Mouse (Mus musculus) T-helper 17 cell (primary cell): ENCODE results near the gene Trib2.

Experiments
- in situ Hi-C, 2 experiments: fragments of 300-600 bp; cut with MboI, MseI; formaldehyde crosslinking; loops; 1 replicate in 1 of 2; 2 replicates in 1 of 2; pipeline ENCODE4 v1.15.1; 2025; ENCODE audit warnings: high pct_unique_total_duplicates in 2 of 2

The Trib2 gene

DNA sequence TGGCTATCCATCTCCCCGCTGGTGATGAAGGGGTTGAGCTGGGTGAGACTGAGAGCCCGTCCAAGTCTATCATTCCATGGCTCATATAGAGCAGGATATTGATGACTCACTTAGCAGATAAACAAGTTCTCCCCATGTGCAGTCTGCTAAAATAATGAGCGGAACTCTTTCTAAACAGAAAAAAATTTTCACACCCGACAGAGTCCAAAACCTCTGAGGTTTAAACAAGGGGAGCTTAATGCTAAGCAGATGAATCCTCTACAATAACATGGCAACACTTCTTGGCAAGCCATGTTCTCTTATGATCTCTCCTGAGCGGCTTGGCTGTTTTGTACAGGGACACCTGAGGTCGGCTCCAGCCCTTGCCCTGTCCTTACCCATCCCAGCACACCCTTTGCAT is 45.0 kb downstream of the Trib2 start:
- in situ Hi-C loops, result no loop called here

DNA sequence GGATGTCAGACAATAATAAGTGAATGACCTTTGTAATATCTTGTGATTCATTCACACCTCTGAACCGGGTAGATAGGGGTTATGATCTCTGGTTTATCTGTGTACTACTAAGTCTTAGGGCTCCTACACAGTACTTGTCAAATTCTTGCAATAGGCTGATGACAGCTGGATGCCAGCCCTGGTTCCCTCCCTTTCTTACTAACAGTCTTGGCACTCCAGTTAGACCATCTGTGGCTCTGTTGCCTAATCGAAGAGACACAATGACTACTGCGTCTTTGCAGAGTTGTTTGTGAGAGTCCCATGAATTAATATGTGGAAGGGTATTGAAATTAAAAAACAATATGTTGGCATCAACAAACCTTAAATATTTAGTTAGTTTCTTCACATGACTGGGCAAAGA is 48.2 kb downstream of the Trib2 start:
- in situ Hi-C loops, result no loop called here

DNA sequence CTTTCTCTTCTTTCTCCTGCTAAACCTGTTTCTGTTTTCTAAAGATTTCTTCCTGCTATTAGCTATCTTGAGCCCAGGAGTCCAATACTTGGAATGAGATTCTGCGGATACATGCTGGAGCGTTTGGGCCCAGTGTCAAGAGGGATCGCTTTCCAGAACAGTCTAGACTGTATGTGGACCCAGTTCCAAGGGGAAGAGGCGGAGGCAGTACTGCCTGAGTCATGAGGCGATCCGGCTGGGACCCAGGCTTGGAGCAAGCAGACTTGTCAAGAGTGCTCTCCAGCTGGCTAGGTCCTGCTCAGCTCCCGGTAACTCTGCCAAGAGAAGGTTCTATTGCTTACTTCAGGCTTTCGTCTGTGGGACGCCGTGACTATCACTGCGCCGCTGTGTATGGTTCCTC is 50.7 kb downstream of the Trib2 start:
- in situ Hi-C loops, result no loop called here

DNA sequence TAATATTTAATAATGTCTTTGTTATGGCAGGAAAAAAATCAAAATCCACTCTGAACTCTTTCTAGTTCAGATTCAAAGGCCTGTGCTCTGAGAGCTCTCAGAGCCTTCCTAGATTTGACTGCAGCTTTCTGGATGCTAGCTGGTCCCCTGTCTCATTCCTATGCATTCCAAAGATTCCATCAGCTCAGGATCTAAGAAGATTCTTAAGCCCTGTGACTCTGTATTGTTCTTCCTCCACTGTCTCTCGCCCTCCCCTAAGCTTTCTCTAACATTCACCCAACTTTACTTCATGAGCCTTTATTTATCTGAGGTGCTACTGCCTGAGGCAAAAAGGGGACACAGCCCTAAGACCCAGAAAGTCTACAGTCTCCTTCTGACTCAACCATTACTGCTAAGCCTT is 51.5 kb downstream of the Trib2 start:
- in situ Hi-C loops, result no loop called here

DNA sequence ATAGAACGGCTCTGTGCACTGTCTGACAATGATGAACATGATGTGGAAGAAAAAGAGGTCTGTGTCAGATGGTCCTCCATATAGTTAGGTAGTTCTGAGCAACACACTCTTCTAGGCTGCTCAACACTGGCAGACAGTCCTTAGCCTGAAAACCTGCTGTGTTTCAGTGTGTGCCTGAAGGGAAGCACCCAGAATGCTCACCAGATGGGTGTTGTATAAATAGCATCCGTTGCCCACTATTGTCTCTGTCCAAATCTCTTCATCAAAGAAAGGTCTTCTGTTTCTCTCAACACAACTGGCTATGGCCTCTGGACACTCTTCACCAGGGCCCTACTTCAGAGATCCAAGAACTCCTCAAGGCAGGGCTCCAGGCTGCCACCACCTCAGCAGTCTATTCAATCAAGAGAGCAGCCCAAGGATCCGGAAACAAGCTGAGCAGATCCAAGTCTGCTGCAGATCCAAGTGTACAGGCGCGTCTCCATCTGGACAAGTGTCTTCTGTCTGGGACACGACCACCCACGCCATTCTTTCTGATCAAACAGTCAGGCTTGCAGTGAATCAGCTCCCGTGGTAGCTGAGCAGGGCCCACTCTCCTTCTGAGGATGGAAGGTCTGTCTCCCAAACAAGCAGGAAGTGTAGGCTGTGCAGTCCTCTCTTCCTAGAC is 55.1 kb downstream of the Trib2 start:
- in situ Hi-C loops, result loop anchor here in 1 of 2 experiments (5.0 kb wide), 1 partner anchor 39 kb away; no protein-coding TSS in a partner anchor

DNA sequence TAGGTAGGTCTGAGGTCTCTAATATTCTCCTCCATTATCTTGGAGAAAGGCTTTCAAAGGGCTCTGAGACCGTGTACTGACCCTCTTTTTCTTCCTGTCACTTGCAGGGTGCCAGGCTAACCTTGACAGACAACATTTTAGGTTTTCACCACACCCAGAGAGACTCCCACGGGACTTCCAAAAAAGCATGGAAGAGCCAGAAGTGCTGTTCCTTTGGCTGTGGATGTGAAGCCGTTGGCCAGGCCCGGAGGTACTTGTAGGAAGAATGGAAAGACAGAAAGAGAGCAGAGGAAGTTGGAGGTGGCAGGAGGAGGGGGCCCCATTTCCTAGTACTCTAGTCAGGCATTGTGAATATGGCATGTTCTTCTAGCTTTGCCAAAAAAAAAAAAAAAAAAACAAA is 56.0 kb downstream of the Trib2 start:
- in situ Hi-C loops, result loop anchor here in 1 of 2 experiments (5.0 kb wide), 1 partner anchor 38 kb away; no protein-coding TSS in a partner anchor

DNA sequence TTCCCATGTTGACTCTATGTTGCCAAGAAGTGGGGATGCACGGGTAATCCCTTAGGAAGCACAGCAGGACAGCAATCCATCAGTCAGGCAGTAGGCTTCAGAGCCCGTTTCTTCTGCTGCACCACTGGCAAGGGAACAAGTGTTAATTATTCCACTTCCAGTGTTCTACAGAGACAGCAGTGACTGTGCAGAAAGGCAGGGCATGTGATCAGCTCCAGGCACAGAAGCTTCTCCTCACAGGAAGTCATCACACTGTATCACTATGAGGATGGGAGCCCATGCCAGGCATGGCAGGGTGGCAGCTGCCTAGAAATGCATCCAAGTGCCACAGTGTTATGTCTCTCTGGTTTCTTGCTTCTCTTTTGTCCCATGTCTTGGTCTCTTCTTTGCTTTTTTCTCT is 57.9 kb downstream of the Trib2 start:
- in situ Hi-C loops, result no loop called here

DNA sequence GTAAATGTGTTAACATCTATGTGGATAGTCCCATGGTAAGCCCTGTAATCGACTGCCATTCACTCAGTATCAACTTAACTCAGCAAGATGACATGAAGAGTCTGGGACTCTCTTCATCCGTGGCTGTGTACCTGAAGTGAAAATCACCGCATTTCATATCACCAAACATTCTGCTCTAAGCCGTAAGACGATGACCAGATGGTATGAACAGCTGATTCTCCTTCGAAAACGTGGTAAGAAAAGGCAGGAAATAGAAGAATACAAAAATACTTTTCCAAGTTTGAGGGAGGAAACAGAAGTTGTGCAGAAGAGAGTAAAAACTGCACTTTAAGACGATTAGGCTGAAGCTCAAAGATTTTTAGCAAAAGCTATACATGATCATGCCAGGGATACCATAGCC is 59.4 kb downstream of the Trib2 start:
- in situ Hi-C loops, result no loop called here

DNA sequence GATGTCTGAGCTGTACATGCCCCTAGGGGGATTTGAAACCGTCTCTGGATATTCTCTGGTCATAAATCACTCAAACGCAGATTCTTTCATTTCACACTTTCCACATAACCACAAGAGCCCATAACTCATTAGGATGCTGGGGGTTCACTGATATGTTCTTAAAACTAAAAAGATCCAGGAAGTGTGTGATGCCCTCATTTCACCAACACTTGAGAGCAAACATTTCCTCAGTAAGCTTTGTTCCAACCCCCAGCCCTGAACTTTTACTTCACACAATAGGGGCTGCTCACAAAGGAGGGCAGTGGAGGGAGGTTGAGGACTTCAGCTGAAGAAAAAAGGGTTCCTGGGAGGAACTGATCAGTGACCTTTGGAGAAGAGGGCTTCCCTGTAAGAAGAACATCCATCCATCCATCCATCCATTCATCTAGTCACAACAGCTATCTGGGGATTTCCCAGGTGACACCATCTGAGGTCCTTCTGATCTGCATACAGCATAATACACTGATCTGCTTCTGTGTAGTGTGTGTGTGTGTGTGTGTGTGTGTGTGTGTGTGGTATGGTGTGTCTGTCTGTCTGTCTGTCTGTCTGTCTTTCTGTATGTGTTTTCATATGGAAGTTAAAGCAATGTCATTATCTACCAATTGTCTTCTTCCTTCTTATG is 61.6 kb downstream of the Trib2 start:
- in situ Hi-C loops, result no loop called here

DNA sequence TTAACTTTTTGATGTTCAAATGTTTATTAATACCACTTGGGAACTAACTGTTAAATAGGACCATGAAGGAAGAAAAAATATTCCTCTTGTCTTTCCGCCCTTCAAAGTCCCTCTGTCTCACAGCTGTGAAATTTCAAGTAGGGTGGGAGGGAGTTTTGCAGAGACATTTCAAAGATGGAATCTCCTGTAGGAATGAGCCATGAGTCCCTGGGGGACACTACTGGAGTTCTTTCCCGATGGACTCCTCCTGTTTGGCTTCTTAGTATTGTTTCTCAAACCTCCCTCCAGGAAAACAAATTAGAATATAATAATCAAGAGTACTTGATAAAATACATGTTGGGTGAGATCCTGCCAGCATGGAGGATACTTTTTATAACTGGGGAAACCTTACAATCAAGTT is 62.1 kb downstream of the Trib2 start:
- in situ Hi-C loops, result no loop called here

DNA sequence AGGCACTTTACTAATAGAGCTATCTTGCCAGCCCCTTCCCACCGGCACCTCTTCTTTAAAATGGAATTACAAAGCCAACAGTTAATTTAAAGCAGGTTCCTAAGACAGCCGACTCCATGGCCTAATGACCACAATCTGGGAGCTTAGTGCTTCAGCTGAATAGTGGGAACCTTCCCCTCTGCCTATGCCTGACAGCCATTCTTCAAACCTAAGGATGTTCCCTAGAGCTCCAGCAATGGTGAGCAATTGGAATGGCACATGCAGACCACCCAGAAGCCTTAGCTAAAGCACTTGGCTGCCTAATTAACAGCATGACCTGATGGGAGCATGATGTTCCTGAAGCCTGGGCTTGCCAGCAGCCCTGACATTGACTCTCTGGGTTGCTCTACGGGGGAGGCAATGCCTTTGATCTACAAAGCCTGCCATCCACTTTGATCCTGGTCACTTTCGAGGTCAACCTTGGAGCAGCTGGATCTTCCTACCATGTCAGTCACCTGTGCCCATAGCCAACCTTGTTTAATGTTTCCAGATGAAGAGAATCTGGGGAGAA is 67.0 kb downstream of the Trib2 start:
- in situ Hi-C loops, result no loop called here

DNA sequence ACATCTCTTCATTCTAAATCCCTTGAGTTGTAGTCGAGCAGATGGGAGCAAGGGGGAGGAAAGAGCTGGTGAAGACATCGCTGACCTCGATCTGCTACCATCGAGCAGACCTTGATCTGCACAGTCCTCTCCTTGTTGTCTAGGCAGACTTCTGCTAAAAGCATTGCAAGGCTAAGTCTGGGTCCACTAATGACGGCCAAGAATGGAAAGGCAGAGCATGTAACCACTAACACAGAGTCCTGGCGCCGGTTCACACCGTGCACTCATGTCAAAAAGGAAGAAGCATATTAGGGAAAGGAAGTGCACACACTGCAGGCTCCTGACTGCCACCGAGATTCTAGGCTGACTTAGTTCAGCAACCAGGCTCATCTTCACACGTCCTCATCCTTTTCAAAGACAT is 71.0 kb downstream of the Trib2 start:
- in situ Hi-C loops, result no loop called here
